Mouse (Mus musculus) embryonic fibroblast, embryonic 13.5 days (primary cell): ENCODE results near the gene Tmem221.

Source experiments
- CTCF ChIP-seq: IDR thresholded peaks from 2 replicates; pipeline ENCODE4 v1.5.1; 2011; ENCODE audit warnings: mild to moderate bottlenecking, control low read depth, low read length, moderate library complexity, borderline replicate concordance; ENCODE audit not compliant: insufficient read depth
- POLR2A ChIP-seq: IDR thresholded peaks from 2 replicates; pipeline ENCODE4 v1.6.1; 2011; ENCODE audit warnings: low read depth, mild to moderate bottlenecking, control low read depth, low read length, moderate library complexity

DNA sequence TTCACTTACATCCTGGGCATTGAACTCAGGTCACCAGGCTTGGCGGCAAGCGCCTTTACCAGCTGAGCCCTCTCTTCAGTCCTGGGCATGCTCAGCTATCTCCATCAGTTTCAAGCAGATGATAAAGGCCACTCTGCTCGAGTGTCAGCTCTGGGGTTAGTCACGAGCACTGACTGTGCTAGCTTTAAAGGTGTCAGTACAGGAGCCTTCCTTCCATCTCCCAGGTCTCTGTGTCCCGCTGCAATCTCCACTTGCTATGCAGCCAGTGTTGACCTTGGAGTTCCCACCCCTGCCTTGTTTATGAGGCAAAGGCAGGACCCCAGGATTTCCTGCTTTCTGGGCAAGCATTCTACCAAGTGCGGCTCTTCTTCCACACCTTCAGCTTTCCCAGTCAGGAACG is 8.9 kb upstream of the Tmem221 start:
- TF ChIP-seq CTCF (no peak), POLR2A (no peak)
